Mouse (Mus musculus) G1E-ER4 (cell line): Measurements from ENCODE around the gene Serpinc1. TPM values are rescaled to one million over a fixed set of nuclear protein-coding genes. Genes with fewer than 3 reads are reported as not detected.

Source experiments
- GATA1 ChIP-seq: IDR thresholded peaks from one replicate; pipeline ENCODE4 v1.8.0; 2012; ENCODE audit warnings: low read length, inconsistent platforms
- polyA plus RNA-seq: library from polyadenylated mRNA; stranded (reverse); fragments of >175 nt; gene quantifications from 2 replicates; pipeline ENCODE4 v1.2.3, GENCODE M21; 2012

Gene Serpinc1
- polyA plus RNA-seq, 1 experiment = not detected

DNA sequence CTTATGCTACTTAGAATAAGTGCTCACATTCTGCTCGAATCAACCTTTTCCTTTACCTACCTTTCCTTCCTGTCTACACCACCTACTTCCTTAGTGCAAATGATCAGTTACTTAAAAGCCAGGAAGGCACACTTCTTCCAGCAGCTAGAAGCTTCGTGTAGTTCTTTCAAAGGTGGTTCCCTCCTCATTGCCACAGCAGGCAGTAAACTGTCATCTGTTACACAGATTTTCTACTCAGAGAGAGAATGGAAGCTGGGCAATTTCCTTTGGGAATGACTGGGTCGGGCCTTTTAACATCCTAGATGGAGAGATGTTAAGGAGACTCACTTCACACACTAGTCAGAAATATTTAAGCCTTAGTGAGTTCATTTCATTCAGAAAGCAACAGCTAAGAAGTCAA is 27.1 kb downstream of the Serpinc1 start:
- no peak for TF ChIP-seq GATA1

DNA sequence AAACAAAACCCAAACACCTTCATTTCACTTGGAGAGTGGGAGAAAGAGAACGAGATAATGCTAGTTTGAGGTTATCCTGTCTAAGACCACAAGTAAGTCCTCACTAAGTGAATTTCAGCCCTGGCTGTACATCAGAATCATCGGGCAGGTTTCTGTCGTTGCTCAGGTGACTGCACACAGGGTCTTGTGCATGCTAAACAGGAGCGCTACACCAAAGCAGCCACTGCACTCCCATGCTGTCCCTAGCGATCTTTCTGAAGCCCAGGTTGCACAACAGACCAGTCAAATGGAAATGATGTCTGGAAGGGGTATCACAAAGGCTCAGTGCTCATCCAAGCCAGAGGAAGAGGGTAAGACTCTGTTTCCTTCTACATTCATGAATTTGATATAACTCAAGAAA is 28.1 kb downstream of the Serpinc1 start:
- no peak for TF ChIP-seq GATA1

DNA sequence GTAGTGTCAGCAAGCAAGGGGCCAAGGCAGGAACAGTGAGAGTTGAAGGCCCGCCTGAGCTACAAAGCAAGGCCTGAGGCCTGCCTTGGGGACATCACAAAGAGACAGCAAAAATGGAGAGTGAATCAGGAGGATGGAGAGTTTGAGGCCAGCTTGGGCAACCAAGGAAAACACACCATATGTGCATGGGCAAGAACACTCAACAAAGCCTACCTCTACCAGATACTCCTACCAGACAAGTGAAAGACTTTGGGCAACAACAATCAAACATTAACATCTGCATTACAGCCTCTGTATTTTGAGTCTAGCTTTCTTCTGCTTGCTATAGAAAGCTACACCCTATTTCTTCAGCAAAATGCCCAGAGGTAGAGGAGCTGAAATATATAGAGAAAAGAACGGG is 29.7 kb downstream of the Serpinc1 start:
- no peak for TF ChIP-seq GATA1

DNA sequence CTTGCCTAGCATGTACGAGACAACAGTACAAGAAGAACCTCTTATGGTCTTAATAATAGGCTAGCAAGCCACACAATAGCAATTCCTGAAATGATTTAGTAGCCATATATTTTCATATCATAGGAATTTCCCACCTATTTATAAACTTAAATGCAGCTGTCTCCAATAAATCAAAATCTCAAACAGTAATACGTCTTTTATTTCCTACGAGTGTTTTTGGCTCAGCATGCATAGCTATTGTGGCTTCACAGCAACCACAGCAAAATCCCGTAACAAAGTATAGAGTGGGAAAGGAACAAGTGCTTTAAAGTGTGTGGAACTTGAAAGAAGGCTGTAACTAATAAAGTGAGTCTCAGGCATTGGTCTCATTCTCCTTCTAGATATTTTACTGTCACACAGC is 32.1 kb downstream of the Serpinc1 start:
- no peak for TF ChIP-seq GATA1

DNA sequence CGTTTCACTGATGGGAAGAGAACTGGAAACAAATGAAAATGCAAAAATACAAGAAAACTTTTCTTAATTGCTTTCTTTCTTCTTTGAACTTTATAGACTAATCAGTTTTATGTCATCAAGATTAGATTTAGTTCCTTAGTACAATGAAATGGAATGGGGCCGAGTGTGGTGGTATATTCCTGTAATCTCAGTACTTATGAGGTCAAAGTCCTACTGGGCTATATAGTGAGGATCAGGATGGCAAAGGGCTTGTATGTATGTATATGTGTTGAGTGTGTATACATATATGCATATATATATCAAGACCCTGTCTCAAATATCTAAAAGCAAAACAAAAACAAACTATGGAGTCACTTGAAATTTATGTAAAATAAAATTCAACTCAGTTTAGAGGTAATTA is 38.0 kb downstream of the Serpinc1 start:
- no peak for TF ChIP-seq GATA1

DNA sequence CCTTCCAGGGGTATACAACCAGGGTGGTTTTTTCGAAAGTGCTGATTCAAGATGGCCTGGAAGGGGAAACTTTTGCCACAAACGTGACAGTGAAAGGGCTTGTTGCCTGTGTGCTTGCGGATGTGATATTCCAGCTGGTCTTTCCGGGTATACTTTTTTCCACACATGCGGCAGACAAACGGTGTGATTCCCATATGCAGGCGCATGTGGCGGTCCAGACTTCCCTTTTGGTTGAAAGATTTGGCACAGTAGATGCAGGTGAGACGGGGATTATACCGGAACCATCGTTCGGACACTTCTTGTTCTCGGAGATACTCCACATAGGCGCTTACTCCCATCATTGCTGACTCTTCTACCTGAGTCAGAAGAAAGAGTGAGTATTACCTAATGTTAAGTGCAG is 41.7 kb downstream of the Serpinc1 start:
- no peak for TF ChIP-seq GATA1

DNA sequence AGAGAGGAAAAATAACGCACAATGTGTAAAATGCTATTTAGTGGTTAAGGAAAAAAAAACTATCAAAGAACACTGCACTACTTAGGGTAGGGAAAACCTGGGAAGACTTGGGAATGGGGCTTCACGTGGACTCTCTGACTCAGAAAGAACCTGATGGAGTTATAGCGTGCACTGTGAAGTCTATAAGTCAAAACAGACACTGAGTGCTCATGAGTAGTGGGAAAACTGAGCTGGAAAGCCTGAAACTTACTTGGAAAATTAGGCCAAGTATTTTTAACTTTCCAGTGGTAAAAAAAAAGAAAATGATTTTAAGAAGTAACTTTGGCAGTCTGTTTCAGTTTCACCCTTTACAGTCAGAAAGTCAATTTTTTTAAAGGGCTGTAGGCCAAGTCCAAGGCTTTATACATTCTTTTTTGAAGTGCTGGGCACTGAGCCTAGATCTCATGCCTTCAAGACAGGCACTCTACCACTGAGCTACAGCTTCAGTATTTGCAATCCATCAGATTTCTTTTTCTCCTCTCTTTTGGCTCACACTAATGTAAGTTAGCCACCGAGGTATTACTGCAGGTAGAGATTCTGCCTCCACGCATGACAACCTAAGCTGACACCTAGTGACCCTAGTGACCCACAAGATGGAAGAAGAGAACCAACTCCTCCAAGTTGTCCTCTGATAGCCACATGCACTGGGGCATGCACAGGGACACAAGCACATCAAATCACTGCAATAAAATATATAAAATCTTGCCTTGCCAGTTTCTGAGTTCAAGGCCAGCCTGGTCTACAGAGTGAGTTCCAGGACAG is 47.2 kb downstream of the Serpinc1 start:
- TF ChIP-seq GATA1 = no peak

DNA sequence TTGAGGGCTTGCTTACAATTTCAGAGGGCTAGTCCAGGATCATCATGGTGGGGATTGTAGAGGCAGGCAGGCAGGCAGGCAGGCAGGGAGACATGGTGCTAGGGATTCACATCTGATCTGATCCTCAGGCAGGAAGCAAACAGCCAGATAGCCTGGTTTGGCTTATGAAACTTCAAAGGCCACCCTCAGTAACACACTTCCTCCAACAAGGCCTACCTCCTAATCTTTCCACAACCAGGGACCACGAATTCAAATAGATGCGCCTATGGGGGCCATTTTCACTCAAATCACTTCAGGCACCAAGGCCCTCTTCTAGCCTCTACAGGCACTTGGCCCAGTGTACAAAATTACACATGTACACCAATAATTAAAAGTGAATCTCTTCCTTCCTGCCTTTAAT is 48.8 kb downstream of the Serpinc1 start:
- no peak for TF ChIP-seq GATA1

DNA sequence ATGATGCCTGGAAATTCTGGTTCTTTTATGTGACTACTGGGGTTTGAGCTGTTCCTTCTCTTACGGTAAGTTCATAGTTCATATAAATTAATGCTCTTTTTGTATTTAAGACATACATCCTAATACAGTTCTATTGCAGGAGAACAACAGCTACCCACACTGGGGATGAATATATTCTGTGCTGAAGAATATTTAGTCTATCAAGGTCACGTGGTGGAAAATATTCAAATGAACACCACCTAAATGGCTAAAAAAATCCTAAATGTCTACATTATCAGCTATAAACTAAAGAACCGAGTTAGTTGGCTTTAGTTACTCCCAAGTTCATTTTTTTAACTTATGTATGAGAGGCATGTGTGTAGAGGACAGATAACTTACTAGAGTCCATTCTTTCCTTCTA is 51.7 kb downstream of the Serpinc1 start:
- no peak for TF ChIP-seq GATA1

DNA sequence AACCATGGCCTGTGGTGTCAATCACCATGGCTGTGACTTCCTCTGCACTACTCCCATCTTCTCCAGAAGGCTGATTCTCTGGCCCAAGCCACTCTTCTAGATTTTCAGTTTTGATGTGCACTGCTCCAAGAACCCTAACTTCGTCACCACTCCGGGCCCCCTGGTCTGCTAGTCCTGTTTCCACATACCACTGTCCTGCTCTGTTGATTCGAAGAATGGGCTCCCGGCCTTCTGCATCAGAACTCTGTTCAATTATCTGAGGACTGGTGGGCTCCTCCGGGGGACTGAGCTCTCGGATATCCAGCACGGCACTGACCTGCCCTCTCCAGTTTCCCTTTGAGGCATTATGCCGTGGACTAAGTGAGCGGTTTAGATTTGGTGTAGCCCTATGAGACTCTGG is 53.5 kb downstream of the Serpinc1 start:
- no peak for TF ChIP-seq GATA1

DNA sequence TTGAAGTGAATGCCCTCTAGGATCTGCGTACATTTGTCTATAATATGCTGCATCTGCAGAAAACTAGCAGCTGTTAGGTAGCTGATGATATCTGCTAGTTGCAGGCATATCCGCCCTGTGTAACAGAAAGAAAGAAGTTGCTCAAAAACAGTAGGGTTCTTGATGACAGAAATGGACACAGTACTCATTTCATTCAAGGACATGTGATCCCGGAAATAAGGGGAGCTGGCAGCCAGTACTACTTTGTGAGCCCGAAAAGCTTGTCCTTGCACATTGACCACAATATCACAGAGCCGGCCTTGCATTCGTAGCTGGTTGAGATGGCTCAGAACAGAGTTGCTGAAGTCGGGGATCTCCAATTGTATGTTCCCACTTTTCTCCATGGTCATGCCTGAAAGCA is 54.0 kb downstream of the Serpinc1 start:
- TF ChIP-seq GATA1 = no peak

DNA sequence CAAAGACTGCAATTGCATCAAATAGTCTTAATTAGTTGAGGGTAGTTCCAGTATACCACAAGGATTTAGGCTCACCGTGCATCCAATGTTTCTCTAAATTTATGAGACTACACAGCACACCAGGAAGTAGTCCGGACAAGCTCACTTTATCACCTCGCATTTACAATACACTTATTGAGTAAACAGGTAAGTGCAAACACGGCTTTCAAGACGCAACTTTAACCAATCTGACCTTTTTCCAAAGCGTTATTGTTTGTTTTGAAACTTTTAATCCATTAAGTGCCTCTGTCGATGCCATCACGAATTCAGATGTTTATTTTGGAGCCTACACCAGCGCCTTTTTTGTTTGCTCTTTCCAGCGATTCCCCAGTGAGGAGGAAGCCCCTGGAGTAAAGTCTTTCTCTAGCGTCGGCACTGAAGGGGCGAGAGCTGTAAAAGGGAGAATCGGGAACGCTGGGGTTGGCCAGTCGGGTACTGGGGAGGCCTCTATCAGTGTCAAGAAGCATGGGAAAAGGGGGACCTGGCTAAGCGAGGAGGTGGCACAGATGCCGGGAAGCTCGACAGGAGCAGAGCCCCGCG is 55.6 kb downstream of the Serpinc1 start:
- TF ChIP-seq GATA1 = no peak

DNA sequence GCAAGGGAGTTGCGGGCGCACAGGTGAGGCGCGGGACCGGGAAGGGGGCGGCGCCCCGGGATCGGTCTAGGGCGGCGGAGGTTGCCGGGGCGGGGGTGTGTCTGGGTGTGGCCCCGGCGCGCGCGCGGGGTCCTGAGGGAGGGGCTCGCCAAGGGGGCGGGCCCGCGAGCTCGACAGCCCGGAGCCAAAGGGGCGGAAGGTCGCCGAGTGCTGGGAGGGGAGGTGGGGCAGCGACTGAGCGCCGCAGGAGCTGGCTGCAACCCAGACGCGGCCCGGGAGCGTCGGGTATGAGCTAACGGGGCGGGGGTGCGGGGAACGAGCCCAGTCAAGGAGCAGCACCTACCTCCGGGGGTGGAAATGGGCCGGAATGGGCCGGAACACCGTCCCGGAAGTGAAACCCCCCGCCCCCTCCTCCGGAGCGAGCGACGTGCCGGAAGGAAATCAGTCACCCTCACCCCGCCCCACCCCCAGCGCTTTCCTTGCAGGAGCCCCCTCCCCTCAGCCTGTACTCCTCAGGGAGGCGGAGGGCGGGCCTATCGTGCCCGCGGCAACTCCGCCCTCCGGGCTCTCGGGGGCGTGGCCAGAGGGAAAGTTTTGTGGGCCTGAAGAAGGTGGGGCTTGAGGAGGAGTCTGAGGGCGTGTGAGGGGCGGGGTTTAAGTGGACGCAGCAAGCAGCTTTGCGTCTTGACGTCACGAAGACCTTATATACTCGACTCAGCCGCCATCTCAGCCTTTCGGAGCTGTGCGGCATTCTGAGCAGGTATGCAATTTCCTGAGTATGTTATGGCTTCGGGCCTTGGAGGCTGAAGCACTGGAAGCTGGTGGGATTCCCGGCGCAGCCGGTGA is 56.3 kb downstream of the Serpinc1 start, which contains the start of gene Zbtb37:
TSS of gene Zbtb37 (minus strand) at position 415 of the 846 bp plus-strand sequence.
- TF ChIP-seq GATA1 = no peak

DNA sequence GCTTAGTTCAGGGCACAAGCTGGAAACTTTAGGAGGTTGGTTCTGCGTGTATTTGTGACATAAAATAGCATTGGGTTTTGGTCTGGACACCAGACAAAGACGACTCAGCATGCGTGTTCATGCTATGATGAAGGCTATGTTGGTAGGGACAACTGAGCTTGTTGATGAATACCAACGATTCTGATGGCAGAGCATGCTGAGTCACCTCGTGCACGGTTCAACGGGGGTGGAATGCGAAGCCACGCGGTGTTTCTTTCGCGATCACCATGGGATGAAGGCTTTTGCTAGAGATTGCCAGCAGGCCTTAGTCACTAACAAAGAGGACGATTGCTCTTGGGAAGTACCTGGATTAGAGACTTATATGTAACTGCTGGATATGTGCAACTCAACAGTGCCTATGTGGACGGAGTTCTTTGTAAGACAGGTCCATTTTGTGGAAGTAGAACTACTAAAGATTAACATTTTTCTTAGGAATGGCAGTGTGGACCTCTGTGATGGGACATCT is 56.9 kb downstream of the Serpinc1 start:
- no peak for TF ChIP-seq GATA1

DNA sequence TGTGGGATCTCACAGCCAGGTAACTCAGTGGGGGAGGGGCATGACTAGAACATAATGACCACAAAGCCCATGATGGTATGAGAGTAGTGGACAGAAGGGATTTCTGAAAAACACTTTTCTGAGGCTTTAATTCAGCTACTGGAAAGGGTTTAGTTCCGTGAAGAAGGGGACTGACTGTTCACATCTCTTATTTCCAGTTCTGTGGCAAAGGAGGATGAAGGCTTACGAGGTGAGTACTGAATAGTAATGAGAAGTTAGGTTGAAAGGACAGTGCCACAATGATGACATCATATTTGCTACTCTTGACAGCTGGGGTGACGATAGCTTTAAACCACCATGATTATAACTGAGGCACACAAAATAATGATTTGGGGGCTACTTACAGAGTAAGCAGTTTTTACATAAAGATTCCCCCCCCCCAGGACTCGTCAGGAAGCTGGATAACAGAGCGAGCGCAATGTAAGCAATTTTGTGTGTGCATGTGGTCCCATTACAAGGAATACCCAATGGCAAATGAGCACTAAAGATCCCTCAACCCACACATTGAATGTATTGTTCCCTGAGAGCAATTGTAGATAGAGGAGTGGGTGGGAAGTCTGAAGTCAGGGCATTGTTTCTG is 57.5 kb downstream of the Serpinc1 start:
- TF ChIP-seq GATA1 = no peak

DNA sequence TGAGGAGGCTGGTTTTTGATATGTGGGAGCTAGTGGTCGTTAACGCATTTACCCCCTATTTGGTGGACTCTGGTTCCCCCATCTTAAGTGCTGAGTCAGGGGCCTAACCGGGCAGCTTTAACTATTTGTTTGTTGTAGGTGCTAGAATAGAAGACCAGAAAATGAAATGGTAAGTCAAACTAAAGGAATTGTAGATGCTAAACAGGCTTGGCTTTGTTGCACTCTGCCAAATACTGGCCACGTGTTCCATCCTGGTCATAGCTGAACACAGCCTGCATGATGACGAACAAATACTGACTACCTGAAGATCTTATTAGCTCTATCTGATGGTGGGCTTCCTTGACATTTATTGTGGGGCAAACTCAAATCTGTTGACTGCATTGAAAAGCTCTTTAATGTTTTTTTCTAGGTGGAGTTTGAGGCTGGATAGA is 58.0 kb downstream of the Serpinc1 start:
- TF ChIP-seq GATA1 = no peak
